Mouse (Mus musculus) embryonic fibroblast, embryonic 13.5 days (primary cell): Measurements from ENCODE around the gene Gm9857. TPM values are rescaled to one million over a fixed set of nuclear protein-coding genes. Genes with fewer than 3 reads are reported as not detected.

Experiments
- H3K27ac ChIP-seq: 2 replicates; pipeline ENCODE4 v1.5.1; 2012; ENCODE audit warnings: low read length, control low read depth, inconsistent platforms; ENCODE audit not compliant: insufficient read depth
- H3K4me1 ChIP-seq: 2 replicates; pipeline ENCODE4 v1.6.1; 2011; ENCODE audit warnings: low read length; ENCODE audit not compliant: control insufficient read depth, insufficient read depth
- H3K4me3 ChIP-seq: 2 replicates; pipeline ENCODE4 v1.5.1; 2011; ENCODE audit warnings: mild to moderate bottlenecking, control low read depth, low read length; ENCODE audit not compliant: insufficient read depth
- CTCF ChIP-seq: IDR thresholded peaks from 2 replicates; pipeline ENCODE4 v1.5.1; 2011; ENCODE audit warnings: mild to moderate bottlenecking, control low read depth, low read length, moderate library complexity, borderline replicate concordance; ENCODE audit not compliant: insufficient read depth
- POLR2A ChIP-seq: IDR thresholded peaks from 2 replicates; pipeline ENCODE4 v1.6.1; 2011; ENCODE audit warnings: low read depth, mild to moderate bottlenecking, control low read depth, low read length, moderate library complexity
- polyA plus RNA-seq: library from polyadenylated mRNA; stranded (reverse); fragments of >200 nt; gene quantifications from 2 replicates; pipeline ENCODE4 v1.2.4, GENCODE M21; 2011; ENCODE audit warnings: low read depth; ENCODE audit not compliant: missing spikeins, insufficient read length

The Gm9857 gene
- not detected in 2 replicates for polyA plus RNA-seq

GRCm38 (mm10) chr3:108940001-108940633, at the start of gene Gm9857:
TSS of gene Gm9857 (minus strand) at chr3:108940445.
- TF ChIP-seq POLR2A (no peak), CTCF (no peak)
- H3K4me3 ChIP-seq, result no peak within 1 kb of the TSS
- no peak within 1 kb of the TSS for H3K27ac ChIP-seq
- H3K4me1 ChIP-seq, result no peaks in the 10 kb centered on the region

DNA sequence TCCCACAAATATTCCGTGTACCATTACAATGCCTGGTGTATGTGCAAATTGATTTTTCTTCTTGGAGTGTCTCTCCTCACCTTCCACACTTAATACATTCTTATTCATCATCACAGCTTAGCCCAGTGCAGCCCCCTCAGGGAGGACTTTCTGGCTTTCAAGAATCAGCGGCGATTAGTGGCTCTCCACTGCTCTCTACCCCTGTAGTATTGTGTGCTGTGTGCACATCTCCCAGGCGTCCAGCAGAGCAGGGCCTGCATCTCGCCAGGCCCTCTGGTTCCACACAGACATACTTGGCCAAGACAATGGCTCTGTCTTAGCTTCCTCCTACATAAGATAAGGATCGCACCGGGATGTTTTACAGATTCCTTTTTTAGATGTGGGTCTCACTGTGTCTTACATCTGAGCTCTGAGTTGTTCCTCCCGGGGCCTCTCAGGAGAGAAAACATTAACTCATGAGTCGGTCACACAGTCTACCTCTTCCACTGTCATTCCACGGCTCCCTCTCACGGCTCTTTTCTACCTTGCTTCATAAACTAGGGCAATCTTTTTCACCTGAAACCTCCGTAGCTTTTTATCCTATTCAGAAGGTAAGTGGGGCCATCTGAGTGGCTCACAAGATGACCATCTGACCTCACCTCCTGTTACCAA, 46.9 kb upstream of the Gm9857 start:
- H3K4me3 ChIP-seq, result no peak overlapping the region
- TF ChIP-seq CTCF, result no peak
- no peak for TF ChIP-seq POLR2A
- no peak overlapping the region for H3K27ac ChIP-seq
- no peaks in the 10 kb centered on the region for H3K4me1 ChIP-seq

GRCm38 (mm10) chr3:108986534-108986933, 46.3 kb upstream of the Gm9857 start:
- no peak for TF ChIP-seq CTCF
- no peak for TF ChIP-seq POLR2A
- Histone ChIP-seq H3K4me1 (no peaks in the 10 kb centered on the region), H3K4me3 (no peak overlapping the region), H3K27ac (no peak overlapping the region)

- H3K27ac ChIP-seq, result no peak overlapping the region
- no peak for TF ChIP-seq POLR2A
- TF ChIP-seq CTCF, result no peak
- no peaks in the 10 kb centered on the region for H3K4me1 ChIP-seq
- no peak overlapping the region for H3K4me3 ChIP-seq
Observed at GRCm38 (mm10) chr3:108983989-108984388, 43.7 kb upstream of the Gm9857 start.

DNA sequence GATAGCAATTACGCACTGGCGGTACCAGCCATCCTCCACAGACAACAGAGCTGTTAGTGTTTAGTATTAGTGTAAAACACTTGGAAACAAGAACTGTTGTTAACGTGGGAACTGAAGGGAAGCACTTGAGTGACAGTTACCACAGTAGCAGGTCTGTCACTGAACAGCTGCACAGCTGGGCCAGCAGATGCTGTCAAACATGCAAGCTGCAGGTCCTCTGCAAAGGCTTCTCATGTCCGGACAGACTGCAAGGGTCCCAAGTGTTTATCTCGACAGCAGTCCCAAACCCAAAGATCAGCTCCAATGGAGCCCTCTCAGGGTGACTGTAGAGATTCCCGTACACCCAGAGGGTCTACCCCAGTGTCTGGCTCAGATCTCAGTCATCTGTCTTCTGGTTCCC, 41.7 kb upstream of the Gm9857 start:
- Histone ChIP-seq H3K4me3 (no peak overlapping the region), H3K4me1 (no peaks in the 10 kb centered on the region), H3K27ac (no peak overlapping the region)
- TF ChIP-seq CTCF (no peak), POLR2A (no peak)

- Histone ChIP-seq H3K4me1 (peaks cover 5% of the 10 kb centered on the region; the same call in 1 of the 2 replicates), H3K27ac (no peak overlapping the region), H3K4me3 (no peak overlapping the region)
- TF ChIP-seq POLR2A, result no peak
Observed at GRCm38 (mm10) chr3:108977340-108978030, 37.2 kb upstream of the Gm9857 start.

- no peak for TF ChIP-seq CTCF
- TF ChIP-seq POLR2A, result no peak
- Histone ChIP-seq H3K4me3 (no peak overlapping the region), H3K27ac (no peak overlapping the region), H3K4me1 (peaks cover 5% of the 10 kb centered on the region; the same call in 1 of the 2 replicates)
Observed at GRCm38 (mm10) chr3:108974920-108975485, 34.8 kb upstream of the Gm9857 start.

GRCm38 (mm10) chr3:108973980-108974660, 33.9 kb upstream of the Gm9857 start:
- TF ChIP-seq POLR2A, result no peak
- no peak for TF ChIP-seq CTCF

DNA sequence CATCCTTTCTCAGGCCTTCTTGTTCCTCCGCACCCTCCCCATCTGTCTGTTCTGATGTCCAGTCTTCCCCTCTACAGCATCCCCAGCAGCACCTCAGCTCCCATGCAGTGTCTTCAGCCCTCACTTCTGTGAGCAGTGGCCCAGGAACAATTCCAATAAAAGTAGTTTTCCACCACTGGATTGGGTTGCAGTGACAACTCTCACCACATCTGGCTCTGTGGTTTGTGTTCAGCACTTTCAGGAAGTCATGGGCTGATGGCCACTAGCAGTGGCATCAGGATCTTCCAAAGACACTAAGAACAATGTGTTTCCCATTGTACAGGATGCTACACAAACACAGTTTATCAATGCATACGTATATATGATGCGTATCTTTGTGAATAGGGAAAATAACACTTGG, 25.8 kb upstream of the Gm9857 start:
- Histone ChIP-seq H3K4me1 (no peaks in the 10 kb centered on the region), H3K27ac (no peak overlapping the region), H3K4me3 (no peak overlapping the region)
- TF ChIP-seq POLR2A (no peak), CTCF (no peak)

More at GRCm38 (mm10) chr3:108973980-108974660, 33.9 kb upstream of the Gm9857 start:
- Histone ChIP-seq H3K4me3 (no peak overlapping the region), H3K4me1 (peaks cover 5% of the 10 kb centered on the region; the same call in 1 of the 2 replicates), H3K27ac (no peak overlapping the region)
